Mouse (Mus musculus) left cerebral cortex, adult 18-20 months (tissue): ENCODE measurements around the gene Degs2. TPM values are rescaled to one million over a fixed set of nuclear protein-coding genes. Genes with fewer than 3 reads are reported as not detected.

Experiments used
- DNase-seq, 2 experiments: peaks; one replicate each; pipeline ENCODE4 v3.0.0; 2021 to 2022; ENCODE audit warnings: low spot score in 2 of 2, mixed read lengths in 1 of 2
- total RNA-seq, 2 experiments: library from RNA; stranded (reverse); gene quantifications; 2 replicates each; pipeline ENCODE4 v1.2.3; 2021

Gene Degs2
- total RNA-seq, 2 experiments from 2014 or later, result 3.5 to 4.6 TPM

DNA sequence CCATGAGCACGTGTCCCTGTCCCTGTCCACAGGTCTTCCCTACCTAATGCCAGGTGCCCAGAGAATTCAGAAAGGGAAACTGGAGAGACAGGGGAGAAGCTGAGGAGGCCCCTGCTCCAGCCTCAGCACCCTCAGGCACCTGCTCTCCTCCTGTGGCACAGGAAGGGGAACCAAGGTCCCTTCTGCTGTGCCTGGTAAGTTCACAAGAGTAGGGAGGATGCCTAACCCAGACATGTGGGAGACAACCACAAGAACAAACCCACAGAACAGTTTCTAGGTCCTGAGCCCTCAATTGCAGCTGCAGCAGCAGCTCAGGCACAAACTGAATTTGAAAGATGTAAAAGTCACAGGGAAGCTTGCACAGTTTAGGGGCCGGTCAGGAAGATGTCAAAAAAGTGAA is 894 bp downstream of the Degs2 start:
- no peak for DNase-seq

GRCm38 (mm10) chr12:108700037-108700436 is 2.1 kb downstream of the Degs2 start:
- DNase-seq, result no peak

GRCm38 (mm10) chr12:108699576-108699975 is 2.5 kb downstream of the Degs2 start:
- no peak for DNase-seq

DNA sequence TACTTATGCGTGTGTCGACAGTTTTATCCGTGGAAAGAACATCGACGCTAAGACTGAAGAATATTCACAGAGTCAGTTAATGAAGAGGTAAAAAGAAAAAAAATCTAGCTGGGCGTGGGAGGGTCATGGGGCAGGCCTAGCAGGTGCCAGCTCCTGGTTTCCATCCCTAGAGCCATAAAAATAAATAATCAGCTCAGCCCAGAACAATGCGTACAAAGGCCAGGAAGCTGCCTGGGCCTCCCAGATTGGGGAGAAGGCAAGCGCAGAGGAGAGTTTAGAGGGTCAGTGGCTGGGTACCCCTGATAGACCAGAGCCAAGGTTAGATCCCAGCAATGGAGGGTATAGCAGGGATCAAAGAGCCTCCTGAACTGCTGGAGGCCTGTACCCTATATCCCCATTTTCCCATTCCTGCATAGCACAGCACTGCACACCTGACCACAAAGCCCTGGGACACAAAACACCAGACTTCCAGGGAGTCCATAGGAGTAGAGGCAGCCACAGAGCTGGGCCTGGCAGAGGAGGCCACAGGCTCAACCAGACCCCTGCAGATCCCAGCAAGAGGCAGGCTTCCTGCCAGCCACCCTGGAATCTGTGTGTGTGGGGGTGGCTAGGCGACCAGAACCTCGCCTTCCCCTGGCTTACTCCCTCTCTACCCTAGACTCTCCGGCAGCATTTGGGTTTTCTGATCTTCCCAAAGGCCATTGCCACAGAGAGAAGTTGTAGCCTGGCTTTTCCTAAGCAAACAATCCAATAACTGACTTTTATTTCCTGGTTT is 3.2 kb downstream of the Degs2 start:
- DNase-seq, result no peak

DNA sequence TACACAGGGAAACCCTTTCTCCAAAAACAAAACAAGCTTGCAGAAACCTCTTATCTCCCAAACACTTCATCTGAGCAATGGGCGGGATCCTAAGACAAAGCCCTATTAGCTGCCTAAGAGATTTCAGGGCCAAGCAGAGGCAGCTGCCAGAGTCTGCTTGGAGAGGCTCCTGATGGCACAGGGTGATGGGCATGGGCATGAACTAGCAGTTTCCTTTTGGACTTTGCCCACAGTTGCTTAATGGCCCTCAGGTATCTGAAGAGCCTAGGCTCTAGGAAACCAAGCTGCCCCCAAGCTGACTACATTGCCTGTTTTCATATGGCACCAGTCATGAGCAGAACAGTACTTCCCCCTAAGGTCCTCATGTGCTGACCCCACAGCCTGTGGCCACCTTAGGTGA is 7.9 kb downstream of the Degs2 start:
- DNase-seq, result no peak

DNA sequence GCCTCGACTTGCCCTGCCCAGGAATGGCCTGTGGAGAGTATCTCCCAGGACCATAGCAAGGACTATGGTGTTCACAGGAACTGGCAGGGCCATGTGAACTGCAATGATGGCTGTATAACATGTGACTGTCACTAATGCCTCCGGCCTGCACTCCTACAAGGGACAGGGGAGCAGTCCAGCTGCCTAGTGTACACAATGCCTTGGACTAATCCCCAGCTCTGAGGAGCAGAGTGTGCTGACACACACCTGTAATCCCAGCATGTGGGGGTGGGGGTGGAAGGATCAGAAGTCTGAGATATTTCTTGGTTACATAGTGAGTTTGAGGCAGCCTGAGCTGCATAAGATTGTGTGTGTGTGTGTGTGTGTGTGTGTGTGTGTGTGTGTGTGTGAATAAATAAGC is 8.5 kb downstream of the Degs2 start:
- DNase-seq, result no peak

DNA sequence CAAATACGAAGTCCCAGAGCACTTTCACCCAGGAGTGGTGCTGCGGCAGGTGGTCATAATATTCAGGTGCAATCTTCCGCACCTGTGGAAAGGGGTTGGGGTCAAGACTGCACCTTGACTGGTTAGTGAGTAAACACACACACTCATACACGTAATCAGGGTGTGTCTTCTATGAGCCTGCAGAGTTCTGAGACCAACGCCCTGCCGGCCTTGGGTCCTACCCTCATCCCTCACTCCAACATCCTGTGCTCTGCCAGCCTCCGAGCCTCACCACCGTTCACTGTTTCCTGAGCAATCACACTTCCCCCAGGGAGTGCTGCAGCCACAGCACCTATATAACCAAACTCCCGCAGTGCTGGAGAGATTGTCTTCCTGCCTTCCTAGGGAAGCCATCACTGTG is 11.6 kb downstream of the Degs2 start:
- DNase-seq, result no peak

GRCm38 (mm10) chr12:108689167-108689566 is 12.9 kb downstream of the Degs2 start:
- no peak for DNase-seq

- no peak for DNase-seq
Measured at GRCm38 (mm10) chr12:108686926-108687325, 15.2 kb downstream of the Degs2 start.

- DNase-seq, result no peak
Measured at GRCm38 (mm10) chr12:108686463-108686862, 15.7 kb downstream of the Degs2 start.

DNA sequence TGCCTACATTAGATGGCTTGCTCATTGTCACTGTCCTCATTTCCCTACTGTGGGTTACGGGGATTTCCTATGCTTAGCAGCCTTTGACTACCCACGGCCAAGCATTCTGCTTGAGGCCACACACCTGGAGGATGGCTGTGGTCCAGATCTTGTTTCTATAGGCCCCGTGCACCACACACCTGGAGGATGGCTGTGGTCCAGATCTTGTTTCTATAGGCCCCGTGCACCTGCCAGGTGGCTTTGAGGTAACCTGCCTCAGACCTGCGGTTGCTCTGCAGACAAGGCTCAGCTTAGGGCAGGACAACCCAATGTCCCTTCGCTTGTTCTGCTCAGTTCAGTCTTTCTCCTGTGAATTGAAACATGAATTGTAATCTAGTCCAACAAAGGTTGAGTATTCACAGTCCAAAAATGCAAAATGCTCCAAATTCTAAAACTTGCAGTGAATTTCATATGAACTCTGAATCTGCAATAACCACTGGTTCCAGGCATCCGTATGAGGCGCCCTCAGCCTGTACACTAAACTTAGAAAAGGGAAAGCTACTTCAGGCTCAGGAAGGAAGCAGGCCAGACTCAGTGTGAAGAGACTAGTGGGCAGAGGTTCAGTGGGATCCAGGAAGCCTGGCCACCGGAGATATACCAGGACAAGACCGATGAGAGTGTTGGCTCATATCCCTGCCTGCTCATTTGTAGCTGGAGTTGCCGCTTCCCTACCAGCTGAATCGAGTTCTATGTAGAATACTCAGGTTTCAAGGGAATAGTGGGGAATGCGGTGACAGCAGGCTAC is 19.7 kb downstream of the Degs2 start:
- DNase-seq, result peak in 1 of 2 experiments; percentile 49

GRCm38 (mm10) chr12:108680861-108681260 is 21.3 kb downstream of the Degs2 start:
- DNase-seq, result no peak

DNA sequence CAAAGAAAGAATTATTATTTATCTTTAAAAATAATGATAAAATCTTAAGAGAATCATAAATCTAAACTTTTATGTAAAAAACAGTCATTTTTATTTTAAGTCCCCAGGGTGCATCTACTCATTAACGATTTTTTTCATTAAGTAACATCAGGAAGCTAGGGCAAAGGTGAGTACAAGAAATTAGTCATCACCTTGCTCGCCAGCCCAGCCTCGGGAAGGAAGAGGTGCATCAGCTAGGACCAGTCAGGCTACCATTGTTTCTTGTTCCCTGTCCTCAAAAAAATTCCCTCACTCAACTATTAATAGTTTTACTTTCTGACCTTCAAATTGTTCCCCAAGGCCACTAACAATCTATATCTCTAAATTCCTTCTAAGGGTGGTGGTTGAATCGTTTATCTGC is 23.7 kb downstream of the Degs2 start:
- DNase-seq, result no peak

DNA sequence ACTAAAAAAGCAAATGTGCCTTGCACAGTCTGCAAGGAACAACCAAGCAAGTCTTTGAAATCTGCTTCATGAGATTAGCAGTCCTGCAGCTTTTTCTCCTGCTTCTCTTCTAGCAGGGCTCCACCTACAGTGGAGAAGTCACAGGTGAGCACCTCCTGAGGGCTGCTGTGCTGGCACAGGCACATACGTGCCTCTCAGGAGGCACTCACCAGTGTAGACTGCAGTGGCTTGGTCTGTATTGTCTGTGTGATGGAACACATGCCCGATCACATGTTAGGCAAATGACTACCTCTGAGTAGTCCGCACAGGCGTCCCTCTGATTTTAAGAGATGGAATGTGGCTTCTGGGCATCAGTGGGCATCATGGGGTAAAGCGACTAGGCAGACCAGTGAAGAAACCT is 25.0 kb downstream of the Degs2 start:
- no peak for DNase-seq

DNA sequence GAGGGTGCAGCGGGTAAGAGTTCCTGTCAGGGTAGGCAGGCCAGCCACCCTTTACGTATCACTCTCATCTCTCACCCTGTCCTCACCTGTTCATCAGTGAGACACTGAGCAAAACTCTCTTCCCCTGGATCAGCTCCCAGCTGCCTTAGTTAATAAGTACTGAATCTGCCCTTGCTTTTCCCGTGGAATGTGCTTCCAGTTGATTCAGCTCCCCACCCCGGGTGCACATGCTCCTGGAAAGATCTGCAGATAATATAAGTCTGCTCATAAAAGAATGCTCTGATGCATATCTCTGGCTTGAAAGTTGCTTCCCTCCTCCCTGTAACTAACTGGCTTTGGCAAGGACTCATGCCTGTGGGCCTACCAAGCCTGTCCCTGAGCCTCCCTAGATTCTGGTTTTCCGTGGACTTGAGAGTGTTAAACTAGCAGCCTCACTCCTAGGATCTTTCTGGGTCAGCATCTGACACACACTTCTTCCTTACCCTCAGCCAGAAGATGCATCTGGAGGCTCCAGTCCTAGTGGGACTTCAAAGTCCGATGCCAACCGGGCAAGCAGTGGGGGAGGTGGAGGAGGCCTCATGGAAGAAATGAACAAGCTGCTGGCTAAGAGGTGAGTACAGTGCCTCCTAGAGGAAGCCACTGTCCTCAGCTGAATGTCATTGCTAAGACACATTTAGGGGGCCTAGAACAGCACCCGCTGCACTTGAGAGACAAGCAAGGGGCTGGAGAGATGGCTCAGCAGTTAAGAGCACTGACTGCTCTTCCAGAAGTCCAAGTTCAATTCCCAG is 26.3 kb downstream of the Degs2 start:
- no peak for DNase-seq

GRCm38 (mm10) chr12:108674916-108675315 is 27.2 kb downstream of the Degs2 start:
- DNase-seq, result no peak

GRCm38 (mm10) chr12:108674502-108674901 is 27.6 kb downstream of the Degs2 start:
- DNase-seq, result peak; percentile 60 to 63

GRCm38 (mm10) chr12:108673546-108673945 is 28.6 kb downstream of the Degs2 start:
- no peak for DNase-seq

DNA sequence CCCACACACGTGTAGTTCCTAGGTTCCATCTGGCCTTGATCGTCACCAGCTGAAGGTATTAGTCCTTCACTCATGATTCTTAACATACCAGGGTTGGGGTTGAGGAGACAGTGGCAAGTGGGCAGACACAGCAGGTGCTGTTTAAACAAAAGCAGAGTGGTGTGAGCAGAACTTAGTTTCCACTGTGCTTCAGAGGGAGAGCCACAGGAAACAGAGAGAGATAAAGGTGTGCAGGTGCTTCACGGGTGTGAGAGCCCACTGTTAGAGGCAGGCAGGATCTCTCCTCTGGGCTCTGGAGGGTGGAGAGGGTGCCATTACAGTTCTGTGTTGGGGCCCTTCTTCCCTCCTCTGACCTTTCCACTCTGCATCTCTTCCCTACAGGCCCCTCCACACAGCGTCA is 29.2 kb downstream of the Degs2 start:
- no peak for DNase-seq

GRCm38 (mm10) chr12:108671541-108671940 is 30.6 kb downstream of the Degs2 start:
- no peak for DNase-seq

DNA sequence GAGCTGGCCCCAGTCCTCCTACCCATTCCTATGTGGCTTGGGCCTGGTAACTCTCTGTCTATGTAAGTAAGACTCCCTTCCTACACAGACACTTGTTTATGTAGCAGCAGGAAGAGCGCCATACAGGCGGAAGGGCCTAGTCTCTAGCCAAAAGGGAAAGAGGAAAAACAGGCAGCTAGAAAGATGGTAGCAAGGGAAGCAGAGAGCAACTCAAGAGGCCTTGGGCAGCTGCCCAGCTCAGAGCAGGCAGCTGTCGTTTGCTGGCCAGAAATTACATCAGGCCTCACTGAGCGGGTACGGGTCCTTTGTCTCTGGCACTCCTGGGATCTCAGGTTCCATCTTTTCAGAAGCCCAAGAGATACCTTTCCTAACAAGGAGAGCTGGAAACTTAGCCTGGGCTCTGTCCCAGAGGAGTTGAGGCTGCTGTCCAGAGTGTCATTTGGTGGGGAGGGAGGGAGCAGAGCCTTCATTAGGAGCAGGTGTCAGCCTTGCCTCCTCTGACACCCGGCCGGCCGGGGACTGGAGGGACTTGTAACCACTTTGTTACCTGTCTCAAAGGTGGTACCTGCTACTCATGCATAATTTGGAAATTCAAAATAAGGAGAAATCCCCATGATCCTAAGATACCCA is 33.4 kb downstream of the Degs2 start:
- DNase-seq, result no peak
